Mouse (Mus musculus): ENCODE data around the gene Nom1.

Gene Nom1

DNA sequence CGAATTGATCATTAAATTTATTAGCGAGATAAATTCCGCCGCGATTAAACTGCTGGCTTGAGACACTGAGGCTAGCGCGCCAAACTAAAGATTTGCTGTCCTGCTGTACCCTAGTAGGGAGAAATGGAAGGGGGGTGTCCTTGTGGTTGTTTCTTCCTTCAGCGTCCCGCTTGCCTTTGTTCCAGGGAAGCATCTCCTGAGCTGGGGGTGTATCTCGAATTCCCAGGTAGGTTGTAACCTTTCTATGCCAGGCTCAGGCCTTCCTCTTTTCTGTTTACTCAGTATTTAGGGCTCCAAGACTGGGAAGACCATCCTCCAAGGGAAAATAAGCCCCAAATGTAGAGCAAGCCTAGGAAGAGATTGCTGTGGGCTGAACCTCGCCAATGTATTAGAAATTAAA is 36.9 kb downstream of the Nom1 start:
- DNase-seq = no peak

DNA sequence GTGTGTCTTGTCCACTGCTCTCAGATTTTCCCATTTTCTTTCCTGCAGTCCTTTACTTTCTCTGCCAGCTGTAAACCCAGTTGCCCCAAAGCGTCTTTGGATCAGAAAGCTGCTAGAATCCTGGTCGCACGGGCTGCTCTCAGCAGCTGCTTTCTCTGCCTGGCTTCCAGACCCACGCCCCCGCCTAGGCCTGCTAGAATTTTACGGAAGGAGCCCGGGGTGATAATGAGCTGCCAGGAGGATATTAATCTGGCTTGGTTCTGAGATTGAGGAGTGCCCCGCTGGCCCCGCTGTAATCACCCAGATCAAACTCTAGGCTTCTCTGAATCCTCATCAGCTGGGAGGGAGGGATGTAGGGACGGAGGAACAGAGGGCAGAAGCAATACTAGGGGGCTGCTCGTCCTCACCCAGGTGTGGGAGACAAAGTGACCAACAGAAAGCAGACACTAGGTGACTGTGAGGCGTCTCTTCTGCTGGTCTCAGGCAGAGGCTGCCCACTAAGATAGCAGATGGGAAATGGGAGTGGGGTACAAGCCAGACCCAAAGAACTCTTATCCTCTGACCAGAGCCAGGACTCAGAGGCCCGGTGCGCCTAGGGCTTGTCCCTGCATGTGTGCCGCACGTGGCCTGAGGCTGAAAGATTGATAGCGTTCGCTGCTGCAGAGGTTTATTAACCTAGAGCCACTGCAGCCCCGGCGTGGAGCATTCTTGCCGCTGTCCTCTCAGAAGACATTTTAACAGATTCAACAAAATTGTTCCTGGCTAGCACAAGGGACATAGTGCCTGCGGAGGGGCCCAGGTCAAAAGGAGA is 37.6 kb downstream of the Nom1 start:
- DNase-seq = no peak

GRCm38 (mm10) chr5:29473551-29474245 is 39.2 kb downstream of the Nom1 start:
- DNase-seq = no peak

GRCm38 (mm10) chr5:29474246-29474960 is 39.9 kb downstream of the Nom1 start:
- DNase-seq = no peak

GRCm38 (mm10) chr5:29475041-29475440 is 40.6 kb downstream of the Nom1 start:
- DNase-seq = no peak

GRCm38 (mm10) chr5:29475556-29475955 is 41.1 kb downstream of the Nom1 start:
- DNase-seq = no peak

DNA sequence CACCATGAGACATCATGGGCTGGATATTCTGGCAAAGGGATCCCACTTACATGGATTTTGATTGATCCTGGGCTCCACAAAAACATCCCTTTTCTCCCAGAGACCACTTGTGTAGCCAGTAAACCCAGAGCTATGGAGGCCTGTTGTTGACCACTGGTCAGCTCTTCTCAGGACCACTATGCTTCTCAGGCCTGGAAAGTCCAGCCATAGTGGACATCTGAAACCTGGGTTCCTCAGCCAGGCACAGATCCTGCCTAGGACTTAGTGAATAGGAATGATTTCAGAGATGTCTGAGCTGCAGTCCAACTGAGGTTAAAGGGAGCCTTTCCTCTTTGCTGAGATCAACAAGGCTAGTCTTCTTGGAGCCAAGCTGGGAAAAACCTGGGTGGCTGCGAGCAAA is 41.6 kb downstream of the Nom1 start:
- no peak for DNase-seq

DNA sequence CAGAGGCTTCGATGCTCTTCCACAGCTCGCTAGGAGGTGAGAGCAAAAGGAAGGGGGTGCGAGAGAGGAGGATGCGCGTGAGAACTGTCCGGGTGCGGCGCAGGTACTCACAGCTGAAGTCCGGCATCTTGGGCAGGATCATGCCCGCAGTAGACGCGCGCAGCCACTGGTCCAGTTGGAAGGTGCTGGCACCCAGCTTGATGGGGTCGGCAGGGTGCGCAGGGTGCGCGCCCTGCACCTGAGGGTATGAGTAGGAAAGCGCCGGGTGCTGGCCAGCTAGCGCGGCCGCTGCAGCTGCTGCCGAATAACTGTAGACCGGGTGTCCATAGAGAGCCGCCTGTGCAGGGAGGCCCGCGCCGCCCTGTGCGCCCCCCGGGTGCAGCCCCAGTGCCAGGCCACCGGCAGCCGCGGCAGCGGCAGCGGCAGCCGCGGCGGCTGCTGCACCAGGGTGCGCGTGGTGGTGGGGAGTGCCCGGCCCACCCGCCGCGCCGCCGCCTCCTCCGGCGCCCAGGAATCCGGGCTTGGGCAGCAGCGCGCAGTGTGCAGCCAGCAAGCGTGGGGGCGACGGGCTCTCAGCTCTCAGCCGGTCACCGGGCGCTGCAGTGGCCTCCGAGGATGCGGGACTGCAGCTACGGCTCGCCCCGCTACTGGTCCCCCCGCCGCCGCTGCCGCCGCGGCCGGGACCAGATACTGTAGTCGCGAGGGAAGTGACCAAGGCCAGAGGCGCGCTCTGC is 43.2 kb downstream of the Nom1 start:
- no peak for DNase-seq

GRCm38 (mm10) chr5:29478208-29479197 is 44.0 kb downstream of the Nom1 start, which contains the start of gene Mnx1:
Mnx1 (minus strand) TSS chr5:29478470.
- DNase-seq = no peak

GRCm38 (mm10) chr5:29479198-29479593 is 44.7 kb downstream of the Nom1 start:
- DNase-seq = no peak

DNA sequence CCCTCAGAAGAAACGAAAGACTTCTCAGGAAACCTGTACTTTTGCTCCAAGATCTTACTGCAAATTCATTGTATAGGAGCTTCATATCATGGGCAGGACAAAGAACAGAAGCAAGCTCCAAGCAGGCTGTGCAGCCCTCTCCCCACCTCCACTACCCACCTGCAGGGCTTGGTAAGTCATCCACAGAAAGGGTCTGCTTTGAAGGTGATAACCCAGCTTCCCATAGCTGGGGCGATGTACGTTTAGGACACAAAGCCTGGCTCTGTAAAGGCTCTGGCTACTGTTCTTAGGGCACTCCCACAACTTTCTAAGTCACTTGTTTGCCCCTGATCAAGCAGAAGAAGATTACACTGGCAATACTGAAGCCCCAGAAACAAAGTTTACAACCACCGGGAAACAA is 49.3 kb downstream of the Nom1 start:
- no peak for DNase-seq

DNA sequence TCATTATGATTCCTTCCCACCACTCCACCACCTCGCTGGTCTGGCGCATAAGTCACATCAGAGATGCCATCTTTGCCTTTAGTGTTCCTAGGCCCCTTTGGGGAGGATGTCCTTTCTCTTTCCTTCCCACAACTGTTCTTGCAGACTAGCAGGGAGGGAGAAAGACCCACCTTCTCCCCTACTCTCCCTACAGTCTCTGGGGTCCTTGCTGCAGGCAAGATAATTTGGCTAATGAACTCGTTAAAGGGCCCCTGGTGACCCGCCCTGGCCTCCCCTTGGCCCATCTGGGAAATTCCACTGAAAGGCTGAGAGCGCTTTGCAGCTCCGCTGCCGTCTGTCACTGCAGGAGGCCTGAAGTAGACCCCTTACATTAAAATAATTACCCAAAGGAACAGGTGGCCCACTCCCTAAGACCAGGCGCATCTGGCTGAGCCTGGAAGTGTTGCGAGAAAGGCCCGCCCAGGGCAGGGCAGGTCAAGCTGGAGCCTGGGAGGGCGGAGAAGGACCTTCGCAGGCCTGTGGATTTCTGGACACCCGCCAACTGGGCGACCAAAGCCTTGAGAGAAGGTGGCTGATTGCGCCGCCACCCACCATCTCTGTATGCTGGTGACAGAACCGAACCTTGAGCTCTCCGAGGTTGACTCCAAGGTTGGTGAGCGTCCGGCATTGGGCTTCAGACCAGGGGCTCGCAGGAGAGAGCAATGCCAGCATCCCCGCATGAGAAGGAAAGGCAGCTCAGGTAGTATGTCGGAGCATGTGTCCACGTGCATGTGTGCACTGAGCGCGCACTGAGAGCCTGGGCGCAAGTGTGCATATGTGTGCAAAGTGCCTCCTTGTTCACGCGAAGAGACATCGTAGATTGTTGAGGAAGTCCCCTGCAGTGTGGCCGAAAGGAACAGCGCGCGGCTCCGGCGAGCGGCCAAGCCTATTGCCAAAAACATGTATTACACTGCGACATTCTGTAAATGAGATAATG is 50.8 kb downstream of the Nom1 start:
- no peak for DNase-seq

DNA sequence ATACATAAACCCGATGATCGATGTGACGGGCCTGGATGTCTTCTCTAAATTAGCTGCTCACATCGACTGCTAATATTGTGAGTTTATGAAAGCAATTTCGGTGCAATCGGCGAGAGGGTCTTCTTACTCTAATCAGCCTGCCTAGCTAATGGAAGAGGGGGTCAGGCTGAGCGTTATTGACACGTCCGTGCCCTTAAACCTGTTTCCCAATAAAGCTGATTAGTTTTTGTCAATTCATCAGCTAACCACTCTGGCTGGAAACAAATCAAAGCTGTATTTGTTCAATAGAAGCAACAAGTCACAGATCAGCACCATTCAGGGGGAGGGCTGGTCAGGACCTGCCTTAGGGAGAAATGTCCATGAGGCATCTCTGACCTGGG is 51.5 kb downstream of the Nom1 start:
- no peak for DNase-seq

DNA sequence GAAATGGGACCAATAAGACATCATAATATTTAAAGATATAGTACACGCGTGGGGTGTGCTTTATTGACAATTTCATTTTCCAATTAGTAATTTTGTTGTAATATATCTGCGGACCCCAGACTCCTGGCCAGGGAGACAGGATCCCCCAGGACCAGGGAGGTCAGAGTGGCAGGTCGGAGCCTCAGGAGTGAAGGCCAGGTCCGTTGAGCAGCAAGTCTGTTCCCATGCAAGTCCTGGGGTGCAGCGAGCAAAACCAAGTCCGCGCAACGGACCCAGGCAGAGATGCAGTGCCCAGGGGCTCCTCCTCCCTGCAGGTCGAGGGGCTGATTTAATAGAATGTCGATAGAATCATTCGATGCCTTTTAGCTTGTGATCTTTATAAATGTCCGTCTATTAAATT is 52.9 kb downstream of the Nom1 start:
- no peak for DNase-seq

DNA sequence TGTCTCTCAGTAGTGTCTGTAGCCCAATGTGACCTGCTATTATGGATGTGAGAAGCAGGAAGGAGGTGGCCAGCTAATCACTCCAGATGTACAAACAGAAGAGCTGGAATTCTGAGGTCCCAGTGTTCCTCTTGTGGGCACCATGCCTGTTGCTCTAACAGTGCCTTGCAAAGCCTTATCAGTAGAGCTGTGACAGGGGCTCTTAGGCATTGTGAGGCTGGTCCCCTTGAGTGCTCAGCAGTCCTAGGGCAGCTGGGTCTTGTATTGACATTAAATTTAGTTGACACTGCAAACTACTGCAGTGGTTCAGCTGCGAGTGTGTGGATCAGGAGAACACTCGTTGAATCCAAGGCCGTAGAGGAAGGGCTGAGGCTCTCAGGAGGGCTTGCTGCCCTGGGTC is 72.5 kb downstream of the Nom1 start:
- DNase-seq = no peak
